Mouse (Mus musculus) thymus, postnatal 25 days (tissue): ENCODE measurements at regions not wholly inside any gene's neighbourhood (a gene's known extent, or its start where the extent isn't known, plus 50 kb on each side); places are given as distances from the start of the nearest gene placed in this dataset.

Source experiments
- DNase-seq: peaks from one replicate; pipeline ENCODE4 v3.0.0; 2022

DNA sequence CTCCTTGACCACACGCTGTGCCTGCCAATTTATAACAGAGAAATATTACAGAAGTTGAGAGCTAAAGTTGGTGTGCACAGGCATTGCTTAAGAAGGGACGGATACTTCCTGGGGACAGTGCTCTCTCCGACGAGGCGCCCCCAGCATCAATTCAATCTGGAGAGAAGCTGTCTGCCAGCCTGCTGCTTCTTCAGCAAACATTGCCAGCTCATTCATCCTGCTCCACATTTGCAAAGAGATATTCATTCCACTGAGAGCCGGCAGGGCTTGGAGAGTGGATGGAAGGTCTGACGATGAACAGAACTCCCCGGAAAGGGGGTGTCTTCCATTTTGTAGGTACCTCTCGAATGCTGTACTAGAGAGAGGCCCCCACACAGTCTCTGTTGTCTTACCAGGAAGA lies 70.0 kb upstream of the Igfbp7 start:
- no peak for DNase-seq

DNA sequence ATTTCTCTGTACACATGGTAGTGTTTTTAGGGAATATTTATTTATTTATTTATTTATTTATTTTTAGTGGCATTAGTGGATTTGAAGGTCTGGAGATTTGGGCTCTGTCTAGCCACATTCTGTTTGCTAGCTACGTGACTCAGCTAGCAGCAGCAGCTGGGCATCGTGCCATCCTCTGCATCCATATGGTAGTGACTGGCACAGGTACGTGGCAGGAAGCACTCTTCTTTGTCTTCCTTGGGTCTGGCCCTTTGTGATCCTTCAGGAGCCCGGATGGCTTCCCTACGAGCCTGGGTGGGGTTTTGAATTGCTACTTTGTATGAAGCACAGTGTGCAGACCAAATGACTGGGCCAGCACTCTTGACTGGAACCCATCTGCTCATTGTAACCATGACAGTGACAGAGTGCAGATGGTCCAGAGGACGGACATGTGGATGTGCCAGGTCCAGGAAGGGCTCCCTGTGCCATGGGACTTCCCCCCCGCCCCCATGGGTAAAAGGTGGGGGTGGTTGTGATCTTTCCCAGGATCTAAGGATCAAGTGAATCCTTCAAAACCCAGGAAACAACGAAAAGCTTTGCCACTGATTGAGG lies 66.2 kb upstream of the Igfbp7 start:
- DNase-seq = no peak

GRCm38 (mm10) chr5:77469236-77469766 lies 61.5 kb upstream of the Igfbp7 start:
- no peak for DNase-seq

- peak; percentile 80 for DNase-seq
Observed at GRCm38 (mm10) chr5:77468467-77468866, 60.6 kb upstream of the Igfbp7 start.

DNA sequence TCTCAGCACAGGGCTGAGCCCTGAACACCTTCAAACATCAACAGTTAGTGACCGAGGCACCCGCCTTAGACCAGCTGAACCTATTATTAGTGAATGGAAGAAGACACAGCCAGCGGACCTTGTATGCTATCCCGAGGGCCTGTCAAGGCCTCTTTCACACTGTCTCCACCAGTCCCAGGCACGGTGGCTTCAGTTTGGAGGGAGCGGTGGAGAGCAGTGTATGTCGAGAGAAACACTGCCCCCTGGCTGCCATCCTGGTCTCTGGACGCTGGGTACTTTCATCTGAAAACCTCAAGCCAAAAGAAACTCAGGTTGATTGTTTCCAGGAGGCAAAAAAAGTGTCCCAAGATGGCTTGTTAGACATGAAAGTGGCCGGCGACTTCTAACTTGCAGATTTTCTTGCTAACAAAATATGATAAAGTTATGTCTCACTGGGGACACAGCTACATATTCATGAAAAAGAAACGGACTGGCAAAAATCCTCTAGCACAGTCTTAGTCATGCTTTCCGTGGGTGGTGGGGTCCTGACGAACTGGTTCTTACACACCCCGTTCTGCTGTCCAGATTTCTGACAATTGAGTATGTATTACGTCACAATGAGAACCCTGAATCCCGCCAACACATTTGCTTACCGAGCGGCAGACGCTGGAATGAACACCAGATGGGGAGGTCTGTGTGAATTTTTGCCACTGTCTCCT lies 57.2 kb upstream of the Igfbp7 start:
- peak; percentile 73 for DNase-seq

GRCm38 (mm10) chr5:77459896-77460717 lies 52.3 kb upstream of the Igfbp7 start:
- DNase-seq = peak; percentile 95
